Mouse (Mus musculus): ENCODE data around the gene 2310034G01Rik.
A peak's percentile ranks its signal among the peaks of the same experiment; 100 is the strongest.

2310034G01Rik gene

DNA sequence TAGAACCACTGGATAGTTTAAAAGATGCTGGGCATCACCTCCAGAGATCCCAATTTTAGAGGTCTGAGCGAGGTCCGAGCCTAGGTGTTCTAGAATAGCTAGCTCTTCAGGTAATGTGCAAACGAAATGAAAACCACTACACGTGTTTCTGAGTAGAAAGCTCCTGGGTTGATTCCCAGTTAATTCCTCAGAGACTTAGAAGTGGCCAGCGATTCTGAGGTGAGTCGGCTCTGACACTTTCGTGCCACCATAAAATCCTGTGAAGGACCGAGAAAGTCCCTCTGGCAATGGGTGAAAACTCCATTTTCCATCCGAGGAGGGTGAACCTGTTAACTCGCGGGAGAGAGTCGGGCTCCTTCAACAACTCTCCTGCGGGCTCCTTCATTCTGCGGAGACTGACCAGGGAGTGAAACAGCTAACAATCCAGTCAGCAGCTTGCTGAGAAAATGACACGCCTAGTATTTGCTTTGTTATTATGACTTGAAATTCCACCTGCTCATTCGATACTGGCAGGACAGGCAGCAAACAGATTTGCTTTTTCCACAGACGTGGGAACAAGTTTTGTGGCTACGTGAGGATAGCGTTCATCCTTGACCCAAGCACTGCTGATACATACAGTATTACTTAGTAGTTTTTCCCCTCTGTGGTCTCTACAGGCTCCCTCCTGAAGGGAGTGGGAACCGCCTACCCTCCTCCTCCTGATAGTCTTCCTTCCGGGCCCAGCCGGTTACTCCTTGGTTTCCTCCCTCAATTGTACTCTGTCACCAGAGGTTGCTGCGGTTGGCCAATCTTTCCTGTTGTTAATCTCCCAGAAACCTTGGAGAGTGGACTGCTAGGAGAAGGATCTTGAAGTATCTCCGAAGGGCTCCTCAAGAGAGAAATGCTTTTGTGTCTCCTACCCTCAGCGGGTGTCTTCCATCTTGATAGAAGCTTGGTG, 7.5 kb upstream of the 2310034G01Rik start:
- DNase-seq (ENCODE audit: low spot score): no peak

GRCm38 (mm10) chr19:46356701-46357138, 6.6 kb upstream of the 2310034G01Rik start:
- peak; percentile 87 for DNase-seq (ENCODE audit: low spot score)

- DNase-seq (ENCODE audit: low spot score): no peak
These were observed 552 bp downstream of the 2310034G01Rik start for GRCm38 (mm10) chr19:46349550-46349949.

- peak; percentile 82 for DNase-seq (ENCODE audit: low spot score)
These were observed 1.2 kb downstream of the 2310034G01Rik start for GRCm38 (mm10) chr19:46348761-46349458.

DNA sequence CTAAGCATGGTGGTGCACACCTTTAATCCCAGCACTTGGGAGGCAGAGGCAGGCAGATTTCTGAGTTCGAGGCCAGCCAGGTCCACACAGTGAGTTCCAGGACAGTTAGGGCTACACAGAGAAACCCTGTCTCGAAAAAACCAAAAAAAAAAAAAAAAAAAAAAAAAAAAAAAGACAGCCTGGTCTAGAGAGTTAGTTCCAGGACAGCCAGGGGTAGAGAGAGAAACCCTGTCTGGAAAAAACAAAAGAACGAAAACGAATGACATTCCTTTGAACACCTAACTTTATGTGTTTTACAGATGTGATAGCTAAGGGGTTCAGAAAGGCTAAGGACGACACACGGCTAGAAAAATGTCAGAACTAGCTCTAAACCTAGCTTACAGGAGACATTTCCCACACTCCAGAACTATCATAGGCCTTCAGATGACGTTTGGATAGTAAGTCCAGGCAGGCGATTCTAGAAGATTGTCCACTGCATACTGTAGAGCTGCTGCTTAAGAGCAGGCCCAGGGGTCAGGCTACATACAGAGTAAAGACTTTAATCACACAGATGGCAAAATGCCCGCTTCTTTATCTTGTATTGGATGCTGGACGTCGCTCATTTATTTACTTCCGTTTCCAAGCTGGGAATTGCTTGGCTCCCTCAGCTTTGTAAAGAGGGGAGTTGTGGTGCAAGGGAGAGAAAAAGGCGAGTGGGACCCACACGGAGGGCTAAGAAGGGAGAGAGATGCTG, 2.0 kb downstream of the 2310034G01Rik start:
- DNase-seq (ENCODE audit: low spot score): no peak

DNA sequence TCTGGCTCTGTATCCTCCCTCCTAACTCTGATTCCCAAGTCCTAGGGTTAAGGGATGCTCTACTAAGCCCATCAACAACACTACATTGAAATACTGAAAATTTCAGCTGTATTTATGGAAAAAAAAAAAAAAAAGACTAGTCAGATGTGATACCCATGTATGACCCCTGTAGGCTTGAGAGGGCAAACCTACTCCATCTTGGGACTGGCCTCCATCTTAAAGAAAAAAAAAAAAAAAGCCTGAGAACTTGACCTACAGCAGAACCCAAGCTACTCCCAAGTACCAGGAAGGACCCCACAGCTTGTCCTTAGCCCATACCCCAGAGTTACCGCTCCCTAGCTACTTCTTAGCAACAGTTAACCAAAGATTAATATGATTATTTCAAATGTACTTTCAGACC, 3.0 kb downstream of the 2310034G01Rik start:
- no peak for DNase-seq (ENCODE audit: low spot score)

DNA sequence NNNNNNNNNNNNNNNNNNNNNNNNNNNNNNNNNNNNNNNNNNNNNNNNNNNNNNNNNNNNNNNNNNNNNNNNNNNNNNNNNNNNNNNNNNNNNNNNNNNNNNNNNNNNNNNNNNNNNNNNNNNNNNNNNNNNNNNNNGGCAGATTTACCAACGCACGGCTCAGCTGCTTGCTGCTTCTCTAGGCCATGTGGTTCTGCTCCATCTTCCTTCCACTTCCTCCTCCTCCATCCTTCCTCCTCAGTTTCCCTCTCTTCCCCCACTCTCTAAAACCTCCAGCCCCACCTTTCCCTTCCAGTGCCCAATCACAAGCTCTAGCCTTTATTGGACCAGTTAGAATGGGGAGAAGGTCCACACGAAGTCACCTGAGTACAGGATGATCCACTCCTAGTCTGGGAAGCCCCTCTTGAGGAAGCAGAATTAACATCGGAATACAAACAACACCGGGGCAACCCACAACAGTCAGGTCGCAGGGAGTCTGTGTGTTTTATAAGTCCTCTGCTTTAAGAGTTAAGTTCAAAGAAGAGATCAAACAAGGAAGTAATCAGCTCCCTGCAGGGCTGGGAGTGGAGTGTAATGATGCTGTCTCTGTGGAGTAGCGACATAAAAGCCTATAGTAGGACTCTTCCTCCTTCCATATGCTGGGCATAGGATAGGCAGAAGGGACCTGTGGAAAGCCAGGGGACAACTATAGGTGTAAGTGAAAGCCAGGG, 5.2 kb downstream of the 2310034G01Rik start:
- no peak for DNase-seq (ENCODE audit: low spot score)

DNA sequence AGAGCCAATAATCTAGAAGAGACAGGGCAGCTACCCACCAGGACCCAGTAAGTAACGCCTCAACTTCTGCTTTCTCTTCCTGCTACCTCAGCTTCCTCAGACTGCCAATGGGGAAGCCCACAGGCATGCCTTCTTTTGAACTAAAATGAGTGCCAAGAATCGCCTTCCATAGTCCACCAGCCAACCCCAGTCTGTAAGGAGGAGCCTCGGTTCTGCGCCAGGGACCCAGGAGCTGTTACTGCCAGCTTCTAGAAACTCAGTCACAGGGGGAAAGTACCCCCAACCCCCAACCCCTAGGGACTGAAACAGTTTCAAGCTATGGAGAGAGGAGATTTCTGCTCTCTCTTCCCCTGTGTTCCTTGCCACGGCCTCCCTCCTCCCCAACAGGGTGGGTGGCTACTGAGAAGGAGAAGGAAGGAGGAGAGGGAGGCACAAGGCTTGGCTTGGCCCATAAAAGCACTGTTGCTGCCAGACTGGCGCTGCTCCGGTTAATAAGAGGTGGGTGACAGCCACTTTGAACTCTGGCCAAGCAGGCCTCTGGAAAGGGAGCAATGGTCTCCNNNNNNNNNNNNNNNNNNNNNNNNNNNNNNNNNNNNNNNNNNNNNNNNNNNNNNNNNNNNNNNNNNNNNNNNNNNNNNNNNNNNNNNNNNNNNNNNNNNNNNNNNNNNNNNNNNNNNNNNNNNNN, 10.7 kb downstream of the 2310034G01Rik start:
- DNase-seq (ENCODE audit: low spot score): peak; percentile 55

GRCm38 (mm10) chr19:46338942-46339286, 11.2 kb downstream of the 2310034G01Rik start:
- no peak for DNase-seq (ENCODE audit: low spot score)

GRCm38 (mm10) chr19:46338331-46338936, 11.7 kb downstream of the 2310034G01Rik start, which contains the start of gene Cuedc2:
Cuedc2 (minus strand) TSS chr19:46338702.
- DNase-seq (ENCODE audit: low spot score): peak; percentile 95

DNA sequence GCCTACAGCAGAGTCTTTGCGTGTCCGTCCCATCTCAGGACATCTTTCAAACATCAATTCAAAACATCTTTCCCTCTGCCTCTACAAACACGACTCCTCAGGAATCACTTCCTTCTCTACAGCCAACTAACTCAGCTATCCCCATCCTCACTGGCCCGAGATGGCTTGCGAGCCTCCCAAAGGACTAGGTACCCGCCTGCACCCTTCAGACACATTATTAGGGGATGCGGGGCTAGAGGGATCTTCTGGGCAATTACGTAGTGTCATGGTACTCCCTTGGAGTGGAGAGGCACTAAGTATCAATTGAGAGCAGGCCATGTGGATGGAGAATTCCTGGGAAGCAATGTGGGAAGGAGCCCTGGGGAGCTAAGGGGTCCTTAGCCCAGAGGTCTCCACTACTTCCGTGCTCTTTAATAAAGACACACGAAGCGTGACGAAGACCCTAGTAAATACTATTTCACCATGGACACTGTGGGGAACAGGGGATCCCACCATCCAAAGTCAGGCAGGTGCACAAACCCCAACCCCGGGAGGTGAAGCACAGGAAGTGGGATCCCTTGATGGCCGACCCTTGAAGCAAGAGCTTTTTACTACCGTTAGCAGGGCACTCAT, 12.3 kb downstream of the 2310034G01Rik start:
- DNase-seq (ENCODE audit: low spot score): peak; percentile 5

GRCm38 (mm10) chr19:46333906-46334305, 16.2 kb downstream of the 2310034G01Rik start:
- DNase-seq (ENCODE audit: low spot score): no peak

- no peak for DNase-seq (ENCODE audit: low spot score)
These were observed 17.3 kb downstream of the 2310034G01Rik start for GRCm38 (mm10) chr19:46332721-46333339.

DNA sequence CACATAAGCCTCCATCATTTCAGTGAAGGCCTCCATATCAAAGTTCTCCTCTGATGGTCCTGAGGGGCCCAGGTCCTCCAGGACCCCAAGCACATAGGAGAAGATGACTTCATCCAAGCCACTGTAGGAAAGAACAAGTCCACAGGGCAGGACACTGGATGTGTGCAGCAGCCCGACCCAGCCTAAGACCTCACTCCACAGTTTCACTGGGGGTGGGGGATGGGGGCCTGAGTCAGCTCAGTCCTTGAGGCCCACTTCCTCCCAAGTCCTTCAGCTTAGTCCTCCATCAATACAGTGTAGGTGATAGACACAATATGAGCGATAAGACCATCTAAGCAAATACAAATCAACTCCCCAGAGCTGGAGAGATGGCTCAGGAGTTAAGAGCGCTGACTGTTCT, 18.2 kb downstream of the 2310034G01Rik start:
- no peak for DNase-seq (ENCODE audit: low spot score)

- peak; percentile 6 for DNase-seq (ENCODE audit: low spot score)
These were observed 18.8 kb downstream of the 2310034G01Rik start for GRCm38 (mm10) chr19:46331326-46331725.

GRCm38 (mm10) chr19:46330696-46331095, 19.4 kb downstream of the 2310034G01Rik start:
- peak; percentile 3 for DNase-seq (ENCODE audit: low spot score)

DNA sequence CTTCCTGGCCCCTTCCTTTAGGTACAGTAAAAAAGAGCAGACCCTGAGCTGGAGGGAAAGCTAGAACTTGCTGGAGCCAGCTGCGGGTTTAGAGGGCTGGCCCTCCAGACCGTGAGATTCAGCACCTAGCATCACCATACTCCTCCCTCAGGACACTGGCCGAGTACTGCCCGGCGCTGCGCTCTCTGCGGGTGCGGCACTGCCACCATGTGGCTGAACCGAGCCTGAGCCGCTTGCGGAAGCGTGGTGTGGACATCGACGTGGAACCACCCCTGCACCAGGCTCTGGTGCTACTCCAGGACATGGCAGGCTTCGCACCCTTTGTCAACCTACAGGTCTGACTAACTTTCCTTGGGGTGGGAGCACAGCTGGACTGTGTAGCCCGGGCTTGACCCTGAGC, 20.2 kb downstream of the 2310034G01Rik start:
- peak; percentile 88 for DNase-seq (ENCODE audit: low spot score)

DNA sequence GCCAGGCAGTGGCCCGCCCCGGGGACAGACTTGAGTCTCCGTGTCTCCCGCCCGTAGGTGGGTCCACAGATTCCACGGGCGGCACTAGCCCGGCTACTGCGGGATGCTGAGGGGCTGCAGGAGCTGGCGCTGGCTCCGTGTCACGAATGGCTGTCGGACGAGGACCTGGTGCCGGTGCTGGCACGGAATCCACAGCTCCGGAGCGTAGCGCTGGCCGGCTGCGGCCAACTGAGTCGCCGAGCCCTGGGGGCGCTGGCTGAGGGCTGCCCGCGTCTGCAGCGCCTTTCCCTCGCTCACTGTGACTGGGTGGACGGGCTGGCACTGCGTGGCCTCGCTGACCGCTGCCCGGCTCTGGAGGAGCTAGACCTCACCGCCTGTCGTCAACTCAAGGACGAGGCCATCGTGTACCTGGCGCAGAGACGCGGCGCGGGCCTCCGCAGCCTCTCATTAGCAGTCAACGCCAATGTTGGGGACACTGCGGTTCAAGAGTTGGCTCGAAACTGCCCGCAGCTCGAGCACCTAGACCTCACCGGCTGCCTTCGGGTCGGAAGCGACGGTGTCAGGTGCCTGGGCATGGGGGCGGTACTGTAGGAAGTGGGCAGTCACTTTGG, 21.0 kb downstream of the 2310034G01Rik start:
- DNase-seq (ENCODE audit: low spot score): peak; percentile 33

Measured in ovary, postnatal 36 days (tissue).